Mouse (Mus musculus) spleen, adult 2 months (tissue): ENCODE data around the gene Sec24a. TPM values are rescaled to one million over a fixed set of nuclear protein-coding genes. Genes with fewer than 3 reads are reported as not detected.

Source experiments
- DNase-seq, 2 experiments: peaks; one replicate each; pipeline versions ENCODE4 v3.0.0 to v3.0.0-alpha.2; 2012 to 2021; ENCODE audit warnings: low spot score in 2 of 2, low read depth in 1 of 2
- H3K27ac ChIP-seq: fragments of 200-500 bp; 2 replicates; pipeline ENCODE4 v1.5.1; 2012; ENCODE audit warnings: low read length, inconsistent platforms; ENCODE audit not compliant: insufficient read depth
- H3K27me3 ChIP-seq: fragments of 200-500 bp; 2 replicates; pipeline ENCODE4 v1.6.1; 2012; ENCODE audit warnings: mild to moderate bottlenecking, moderate library complexity, low read length, inconsistent platforms; ENCODE audit not compliant: control insufficient read depth, insufficient read depth
- H3K36me3 ChIP-seq: fragments of 200-500 bp; 2 replicates; pipeline ENCODE4 v1.6.1; 2012; ENCODE audit warnings: mild to moderate bottlenecking, low read length, inconsistent platforms; ENCODE audit not compliant: control insufficient read depth, insufficient read depth
- H3K4me1 ChIP-seq: fragments of 200-500 bp; 2 replicates; pipeline ENCODE4 v1.6.1; 2011; ENCODE audit warnings: inconsistent platforms; ENCODE audit not compliant: control insufficient read depth, insufficient read depth, insufficient read length
- H3K4me3 ChIP-seq: fragments of 200-500 bp; 2 replicates; pipeline ENCODE4 v1.5.1; 2011; ENCODE audit warnings: mild to moderate bottlenecking, inconsistent platforms; ENCODE audit not compliant: insufficient read depth, insufficient read length; ENCODE audit errors: extremely low read depth
- CTCF ChIP-seq: fragments of 200-500 bp; IDR thresholded peaks from 2 replicates; pipeline ENCODE4 v1.5.1; 2011; ENCODE audit warnings: mild to moderate bottlenecking, inconsistent platforms; ENCODE audit not compliant: insufficient read depth, insufficient read length, insufficient replicate concordance; ENCODE audit errors: extremely low read depth
- POLR2A ChIP-seq: fragments of 200-500 bp; IDR thresholded peaks from 2 replicates; pipeline ENCODE4 v1.6.1; 2011; ENCODE audit warnings: low read depth, low read length, inconsistent platforms
- WGBS: fragments of 180-500 bp; shearing (Covaris S2); methylation state at CpG from one replicate; pipeline ENCODE4 v1.1.7; 2018; 5-methylcytosine and 5-hydroxymethylcytosine counted together
- polyA plus RNA-seq: library from polyadenylated mRNA; depleted of rRNA; stranded (reverse); fragments of >200 nt; gene quantifications from 2 replicates; pipeline ENCODE4 v1.2.3, GENCODE M21; 2012

Gene Sec24a
- polyA plus RNA-seq, 1 experiment, result 10.0 TPM

- DNase-seq, result no peak
- Histone ChIP-seq H3K27me3 (no peaks in the 10 kb centered on the region), H3K4me3 (no peak overlapping the region), H3K4me1 (no peaks in the 10 kb centered on the region; the same call in 1 of the 2 replicates), H3K36me3 (no peaks in the 10 kb centered on the region), H3K27ac (no peak overlapping the region)
- TF ChIP-seq POLR2A (no peak), CTCF (no peak)
- 64% methylated on average over 8 of the region's 8 CpGs for WGBS
These were observed 81.5 kb downstream of the Sec24a start for GRCm38 (mm10) chr11:51681976-51682374.

- peak; percentile 71 to 87 for DNase-seq
- 28% methylated on average over 13 of the region's 13 CpGs for WGBS
- H3K27me3 ChIP-seq, result no peaks in the 10 kb centered on the region
- no peak overlapping the region for H3K4me3 ChIP-seq
- no peaks in the 10 kb centered on the region for H3K36me3 ChIP-seq
- no peak overlapping the region for H3K27ac ChIP-seq
- peak; percentile 93; the same call in 1 of the 2 replicates for TF ChIP-seq CTCF
- TF ChIP-seq POLR2A, result no peak
- no peaks in the 10 kb centered on the region; the same call in 1 of the 2 replicates for H3K4me1 ChIP-seq
These were observed 82.0 kb downstream of the Sec24a start for GRCm38 (mm10) chr11:51681324-51681975.

GRCm38 (mm10) chr11:51679466-51679865 lies 84.0 kb downstream of the Sec24a start:
- H3K36me3 ChIP-seq, result no peaks in the 10 kb centered on the region
- WGBS, result 82% methylated on average over 3 of the region's 3 CpGs
- no peak overlapping the region for H3K27ac ChIP-seq
- H3K4me3 ChIP-seq, result no peak overlapping the region
- H3K4me1 ChIP-seq, result no peaks in the 10 kb centered on the region; the same call in 1 of the 2 replicates
- no peak for DNase-seq
- TF ChIP-seq CTCF (no peak), POLR2A (no peak)
- H3K27me3 ChIP-seq, result no peaks in the 10 kb centered on the region

GRCm38 (mm10) chr11:51677737-51678418 lies 85.6 kb downstream of the Sec24a start:
- Histone ChIP-seq H3K4me1 (no peaks in the 10 kb centered on the region; the same call in 1 of the 2 replicates), H3K27me3 (no peaks in the 10 kb centered on the region), H3K27ac (no peak overlapping the region), H3K36me3 (no peaks in the 10 kb centered on the region), H3K4me3 (no peak overlapping the region)
- 52% methylated on average over 6 of the region's 6 CpGs for WGBS
- no peak for TF ChIP-seq POLR2A
- TF ChIP-seq CTCF, result no peak
- DNase-seq, result no peak

GRCm38 (mm10) chr11:51675386-51675785 lies 88.0 kb downstream of the Sec24a start:
- no peak for DNase-seq
- Histone ChIP-seq H3K27me3 (no peaks in the 10 kb centered on the region), H3K4me3 (no peak overlapping the region), H3K4me1 (no peaks in the 10 kb centered on the region), H3K27ac (no peak overlapping the region), H3K36me3 (no peaks in the 10 kb centered on the region)
- TF ChIP-seq POLR2A (no peak), CTCF (no peak)
- 86% methylated on average over 5 of the region's 5 CpGs for WGBS

GRCm38 (mm10) chr11:51673291-51673690 lies 90.1 kb downstream of the Sec24a start:
- DNase-seq, result no peak
- H3K36me3 ChIP-seq, result no peaks in the 10 kb centered on the region
- H3K27me3 ChIP-seq, result no peaks in the 10 kb centered on the region
- 87% methylated on average over 9 of the region's 9 CpGs for WGBS
- H3K4me3 ChIP-seq, result no peak overlapping the region
- no peak for TF ChIP-seq POLR2A
- no peak for TF ChIP-seq CTCF
- H3K4me1 ChIP-seq, result no peaks in the 10 kb centered on the region
- no peak overlapping the region for H3K27ac ChIP-seq

- WGBS, result 76% methylated on average over 2 of the region's 2 CpGs
- Histone ChIP-seq H3K4me3 (no peak overlapping the region), H3K4me1 (no peaks in the 10 kb centered on the region), H3K27me3 (no peaks in the 10 kb centered on the region), H3K27ac (no peak overlapping the region), H3K36me3 (no peaks in the 10 kb centered on the region)
- no peak for DNase-seq
- TF ChIP-seq POLR2A (no peak), CTCF (no peak)
These were observed 92.1 kb downstream of the Sec24a start for GRCm38 (mm10) chr11:51671376-51671775.
